8 mouse cellular contexts compared by ENCODE assay signal in the genomic region with DNA sequence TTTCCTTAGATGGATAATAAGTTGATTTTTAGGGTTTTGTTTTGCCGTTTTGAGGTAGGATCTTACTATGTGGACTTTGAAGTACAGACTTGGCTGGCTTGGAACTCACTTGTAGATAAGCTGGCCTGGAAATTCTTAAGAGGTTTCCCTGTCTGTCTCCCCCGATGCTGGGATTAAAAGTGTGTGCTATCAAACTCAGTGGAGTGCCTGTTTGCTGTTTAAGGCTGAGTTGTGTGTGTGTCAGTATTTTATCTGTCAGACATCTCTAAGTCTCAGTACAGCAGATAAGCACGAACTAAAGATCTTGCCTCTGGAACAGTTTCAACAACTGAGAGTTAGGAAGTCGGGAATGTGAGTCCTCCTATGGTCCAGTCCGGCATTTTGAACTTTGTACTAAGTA. TPM values are rescaled to one million over a fixed set of nuclear protein-coding genes. Genes with fewer than 3 reads are reported as not detected.
DNase-seq lines count a peak whose midpoint lies in the region; ATAC-seq and TF ChIP-seq lines count a peak whose summit lies in the region.

No protein-coding gene starts in this region.

- H3K9me3 ChIP-seq in forebrain, embryonic 16.5 days (ENCODE audit: control insufficient read depth, low read length), result no peaks in the 10 kb centered on the region
- H3K9me3 ChIP-seq in liver, embryonic 15.5 days (replicated peaks), result no peaks in the 10 kb centered on the region

- ATAC-seq in forebrain, embryonic 16.5 days, result no peak
- ATAC-seq in liver, embryonic 15.5 days (ENCODE audit: insufficient read depth), result no peak
- no peak for ATAC-seq in erythroid progenitor cell, adult 5-6 weeks (replicated peaks; ENCODE audit: low FRiP score, poor library complexity, severe bottlenecking)

- H3K4me1 ChIP-seq in forebrain, embryonic 16.5 days (replicated peaks; ENCODE audit: control insufficient read depth, insufficient read depth, low read length), result peaks cover 34% of the 10 kb centered on the region
- H3K4me1 ChIP-seq in liver, embryonic 15.5 days (replicated peaks), result peaks cover 37% of the 10 kb centered on the region

- H3K79me2 ChIP-seq in C2C12 (ENCODE audit: control insufficient read depth, insufficient read depth), result peaks cover 70% of the 10 kb centered on the region

- H3K27me3 ChIP-seq in C2C12 (ENCODE audit: control insufficient read depth, insufficient read depth, insufficient read length), result no peaks in the 10 kb centered on the region
- no peaks in the 10 kb centered on the region for H3K27me3 ChIP-seq in forebrain, embryonic 16.5 days (replicated peaks; ENCODE audit: control insufficient read depth, insufficient read depth, low read length)
- H3K27me3 ChIP-seq in liver, embryonic 15.5 days, result no peaks in the 10 kb centered on the region

- TF ChIP-seq CTCF in gastrocnemius, adult 2 months (IDR thresholded peaks at IDR 0.05), result no peak
- no peak for TF ChIP-seq CTCF in C2C12 (IDR thresholded peaks at IDR 0.05; ENCODE audit: control insufficient read depth, insufficient read depth, insufficient read length)

- H3K27ac ChIP-seq in gastrocnemius, adult 2 months, result peak overlapping the region; percentile 99
- no peak overlapping the region for H3K27ac ChIP-seq in forebrain, embryonic 16.5 days (ENCODE audit: low read length)
- H3K27ac ChIP-seq in liver, embryonic 15.5 days (replicated peaks), result no peak overlapping the region; the same call in 1 of the 2 replicates

- peak overlapping the region; percentile 99 for H3K4me3 ChIP-seq in gastrocnemius, adult 2 months
- H3K4me3 ChIP-seq in C2C12 (ENCODE audit: insufficient read depth, poor library complexity, severe bottlenecking), result peak overlapping the region; percentile 82
- peak overlapping the region; percentile 91 for H3K4me3 ChIP-seq in forebrain, embryonic 16.5 days (replicated peaks; ENCODE audit: low read length)
- H3K4me3 ChIP-seq in liver, embryonic 15.5 days (replicated peaks), result peak overlapping the region; percentile 97

- intact Hi-C loops in gastrocnemius, adult 2 months (cut with DNase I), result no loop called here
- intact Hi-C loops in left cerebral cortex, postnatal 4 days (cut with DNase I), result no loop called here

- no peak for DNase-seq in gastrocnemius, adult 2 months
- no peak for DNase-seq in gastrocnemius, postnatal 10 days
- DNase-seq in urinary bladder, postnatal 14 days (ENCODE audit: low spot score), result no peak
- DNase-seq in left cerebral cortex, postnatal 4 days, result no peak

- H3ac ChIP-seq in C2C12 (ENCODE audit: control insufficient read depth, insufficient read length, low read depth), result peak overlapping the region; percentile 51

- WGBS in forebrain, embryonic 16.5 days, result 16% methylated on average over 5 of the region's 5 CpGs
- 6% methylated on average over 5 of the region's 5 CpGs for WGBS in liver, embryonic 15.5 days (ENCODE audit: insufficient replicate concordance)

- H3K4me2 ChIP-seq in forebrain, embryonic 16.5 days (ENCODE audit: low read length), result peak overlapping the region; percentile 89
- H3K4me2 ChIP-seq in liver, embryonic 15.5 days, result peak overlapping the region; percentile 90

- H3K36me3 ChIP-seq in C2C12 (ENCODE audit: control insufficient read depth, insufficient read depth), result peaks cover 8% of the 10 kb centered on the region
- no peaks in the 10 kb centered on the region for H3K36me3 ChIP-seq in forebrain, embryonic 16.5 days (ENCODE audit: control insufficient read depth, insufficient read depth)
- H3K36me3 ChIP-seq in liver, embryonic 15.5 days (replicated peaks), result 0 out of 2 replicates have a peak, but pooled peaks cover 4% of the 10 kb centered on the region

- peaks cover 60% of the 10 kb centered on the region for H3K79me3 ChIP-seq in C2C12 (ENCODE audit: low read depth)

- 0 out of 2 replicates have a peak overlapping the region, but pooled peaks have one; percentile 34 for H3K9ac ChIP-seq in forebrain, embryonic 16.5 days (replicated peaks; ENCODE audit: low read depth, low read length)
- peak overlapping the region; percentile 45 for H3K9ac ChIP-seq in liver, embryonic 15.5 days

TF ChIP-seq in C2C12, 6 proteins besides CTCF, POLR2A, EP300 and RAD21:
- no peak for TF ChIP-seq CEBPB (IDR thresholded peaks at IDR 0.05; ENCODE audit: low read depth)
- TF ChIP-seq MYOG (IDR thresholded peaks at IDR 0.05; ENCODE audit: control insufficient read depth, extremely low read depth, insufficient read length), result no peak
- no peak for TF ChIP-seq MYOD1 (IDR thresholded peaks at IDR 0.05; ENCODE audit: control insufficient read depth, insufficient read length, low read depth)
- TF ChIP-seq MAX (IDR thresholded peaks at IDR 0.05), result no peak
- no peak for TF ChIP-seq FOSL1 (IDR thresholded peaks at IDR 0.05; ENCODE audit: insufficient read depth, low read length, poor library complexity, severe bottlenecking)
- no peak for TF ChIP-seq USF1 (IDR thresholded peaks at IDR 0.05; ENCODE audit: low read depth)

RNA-seq across cellular contexts. Expression of gene Usp47, which starts 1.6 kb away (rescaled TPM):
- 100 to 1,000 TPM; 209 to 221 TPM for total RNA-seq in gastrocnemius, adult 2 months (2021)
- 100 to 1,000 TPM; 141 to 151 TPM for total RNA-seq in gastrocnemius, postnatal 10 days (2021)
- polyA plus RNA-seq in C2C12 (2012; fragmentation: generic; extraction: Trizol), result 24.7 TPM
- polyA plus RNA-seq in forebrain, embryonic 16.5 days (2015; fragmentation: Nextera tagmentation; extraction: Ambion mirVana), result 98.6 and 107 TPM in 2 replicates
- polyA plus RNA-seq in liver, embryonic 15.5 days (2015; fragmentation: Nextera tagmentation; extraction: Ambion mirVana), result 17.5 and 18.2 TPM in 2 replicates
- total RNA-seq in left cerebral cortex, postnatal 4 days (2021), result 100 to 1,000 TPM in 1 of 2 experiments, 10 to 100 TPM in 1; 97.2 to 104 TPM
- 24.7 and 26.3 TPM in 2 replicates for total RNA-seq in erythroid progenitor cell, adult 5-6 weeks (2015; ENCODE audit: low replicate concordance)
- total RNA-seq in erythroid progenitor cell, adult 5-6 weeks (2017; ENCODE audit: low replicate concordance), result 62.9 and 64.2 TPM in 2 replicates
